Mouse (Mus musculus) layer of hippocampus, adult 8-10 months (tissue): ENCODE measurements around the gene Rsg1. TPM values are rescaled to one million over a fixed set of nuclear protein-coding genes. Genes with fewer than 3 reads are reported as not detected.
A peak's percentile ranks its signal among the peaks of the same experiment; 100 is the strongest.

Experiments
- DNase-seq, 2 experiments: peaks; one replicate each; pipeline ENCODE4 v3.0.0; 2022; ENCODE audit warnings: low spot score in 2 of 2
- total RNA-seq, 4 experiments: library from RNA; stranded (reverse); gene quantifications; 2 replicates each; pipeline ENCODE4 v1.2.4; 2022

Rsg1 gene
- total RNA-seq: 1 to 10 TPM; 2.8 to 5.2 (median 3.4) TPM

DNA sequence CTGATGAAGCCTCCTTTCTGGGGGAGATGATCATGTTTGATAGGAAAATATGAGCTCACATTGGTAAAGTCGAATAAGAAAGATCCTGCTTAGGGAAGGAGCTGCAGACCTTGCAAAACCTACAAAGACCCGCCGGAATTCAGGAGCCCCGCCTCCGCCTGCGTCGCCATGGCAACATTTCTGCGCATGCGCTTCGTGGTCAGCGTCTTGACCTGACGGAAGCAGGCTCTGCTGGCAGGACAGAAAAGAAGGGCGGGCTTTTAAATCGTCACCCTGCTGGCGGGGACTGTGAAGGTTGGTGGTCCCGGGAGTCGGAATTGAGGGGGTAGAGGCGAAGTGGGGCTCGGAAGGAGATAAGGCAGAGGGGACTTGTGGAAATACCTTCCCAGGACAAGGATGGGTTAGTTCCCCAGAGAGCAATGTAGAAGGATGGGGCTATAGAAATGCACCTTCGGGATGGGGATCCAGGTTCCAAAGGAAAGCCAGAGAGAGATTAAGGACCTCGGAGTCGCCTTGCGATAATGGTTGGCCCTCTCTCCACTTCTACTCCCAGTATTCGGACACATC, at the start of gene Rsg1:
Gene Rsg1, plus strand, starts transcription at position 187 of the 567 bp plus-strand sequence.
- DNase-seq: peak; percentile 89 to 94

DNA sequence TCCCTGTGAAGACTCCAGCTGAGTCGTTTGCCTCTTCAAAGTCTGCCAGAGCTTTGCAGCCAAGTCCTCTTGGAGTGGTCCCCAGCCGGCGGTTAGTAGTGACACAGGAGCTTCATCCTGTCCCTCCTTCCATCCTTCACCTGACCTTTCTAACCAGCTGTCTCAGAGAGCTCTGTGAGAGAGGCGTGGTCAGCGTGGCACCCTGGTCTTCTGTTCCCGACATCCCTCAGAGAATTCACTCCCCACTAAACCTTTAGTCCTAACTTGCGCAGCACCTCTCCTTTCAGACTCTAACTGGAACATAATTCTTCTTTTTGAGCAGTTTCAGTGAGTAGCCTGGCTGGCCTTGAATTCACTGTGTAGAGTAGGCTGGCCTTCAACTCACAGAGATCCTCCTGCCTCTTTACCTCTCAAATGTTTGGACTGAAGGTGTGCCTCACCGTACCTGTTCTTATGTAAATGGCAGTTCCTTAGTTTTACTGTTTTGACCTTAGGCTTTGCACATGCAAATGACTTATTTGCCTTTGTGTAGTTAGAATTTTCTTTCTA, 47.9 kb upstream of the Rsg1 start:
- DNase-seq: no peak

DNA sequence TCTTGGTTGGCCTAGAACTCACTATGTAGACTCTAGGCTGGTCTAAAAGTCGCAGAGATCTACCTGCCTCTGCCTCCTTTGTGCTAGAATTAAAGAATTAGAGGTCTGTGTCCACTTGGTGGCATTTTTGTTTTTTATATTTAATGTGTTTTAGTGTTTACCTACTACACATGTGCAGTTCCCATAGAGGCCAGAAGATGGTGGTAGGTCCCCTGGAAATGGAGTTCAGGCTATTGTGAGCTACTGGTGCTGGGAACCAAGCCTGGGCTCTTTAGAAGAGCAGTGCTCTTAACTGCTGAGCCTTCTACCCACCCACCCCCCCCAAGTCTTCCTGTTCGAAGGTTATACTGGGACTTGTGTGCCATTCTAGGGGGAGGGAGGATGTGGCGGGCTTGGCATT, 46.6 kb upstream of the Rsg1 start:
- no peak for DNase-seq

DNA sequence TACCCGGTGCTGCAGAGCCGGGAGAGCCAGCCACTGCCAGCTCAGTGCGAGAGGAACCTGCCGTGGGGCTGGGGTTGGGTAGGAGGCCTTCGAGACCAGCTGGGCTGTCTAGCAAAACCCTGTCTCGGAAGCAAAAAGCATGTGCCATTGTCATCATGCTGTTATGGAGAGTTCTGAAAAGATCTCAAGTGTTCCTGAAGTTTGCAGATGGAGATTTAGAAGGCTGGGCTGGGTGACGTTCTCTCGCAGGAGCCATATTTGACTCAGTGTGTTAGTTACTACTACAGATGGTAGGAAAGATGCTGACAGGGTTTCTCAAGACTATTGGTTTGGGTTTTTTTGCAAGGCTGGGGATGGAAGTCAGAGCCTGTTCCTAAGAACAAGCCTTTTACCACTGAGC, 41.6 kb upstream of the Rsg1 start:
- peak; percentile 24 to 43 for DNase-seq

DNA sequence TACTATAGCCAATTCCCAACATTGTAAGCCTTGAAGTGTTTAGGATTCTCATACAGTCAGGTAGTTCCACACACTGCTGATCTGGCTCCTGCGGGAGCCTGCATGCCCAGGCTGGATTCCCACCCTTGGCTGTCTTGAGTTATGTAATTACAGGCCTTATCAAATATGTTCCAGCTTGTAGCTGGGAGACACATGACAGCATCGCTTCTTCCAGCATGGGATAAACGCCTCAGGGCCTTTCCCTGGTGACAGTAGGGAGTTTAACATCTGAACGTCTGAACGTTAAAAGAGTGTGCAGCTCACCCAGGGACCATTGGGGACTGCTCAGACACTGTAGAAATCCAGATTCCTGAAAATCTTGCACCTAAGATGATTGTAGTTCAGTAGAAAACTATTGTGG, 38.0 kb upstream of the Rsg1 start:
- DNase-seq: no peak

DNA sequence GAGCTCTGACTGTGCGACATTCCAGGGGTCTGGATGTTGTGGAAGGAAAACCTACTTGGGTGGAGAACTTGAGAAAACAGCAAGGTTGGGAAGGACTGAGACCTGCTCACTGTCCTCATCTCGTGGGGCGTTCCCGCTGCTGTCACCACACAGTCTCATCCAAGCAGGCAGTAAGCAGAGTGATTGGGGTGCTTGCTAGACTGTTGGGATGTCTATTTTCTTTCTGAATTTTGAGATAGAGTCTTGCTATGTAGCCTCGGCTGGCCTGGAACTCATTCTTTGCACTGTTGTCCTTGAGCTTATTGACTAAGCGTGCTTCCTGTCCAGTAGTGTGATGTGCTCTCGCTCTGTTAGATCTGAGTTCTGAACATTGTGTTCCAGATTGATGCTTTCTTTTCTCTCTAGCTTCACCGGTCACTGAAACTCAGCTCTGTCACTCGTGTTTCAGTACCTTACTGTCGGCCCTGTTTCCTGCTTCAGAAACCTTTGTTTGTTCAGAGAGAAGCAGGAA, 37.4 kb upstream of the Rsg1 start:
- no peak for DNase-seq

DNA sequence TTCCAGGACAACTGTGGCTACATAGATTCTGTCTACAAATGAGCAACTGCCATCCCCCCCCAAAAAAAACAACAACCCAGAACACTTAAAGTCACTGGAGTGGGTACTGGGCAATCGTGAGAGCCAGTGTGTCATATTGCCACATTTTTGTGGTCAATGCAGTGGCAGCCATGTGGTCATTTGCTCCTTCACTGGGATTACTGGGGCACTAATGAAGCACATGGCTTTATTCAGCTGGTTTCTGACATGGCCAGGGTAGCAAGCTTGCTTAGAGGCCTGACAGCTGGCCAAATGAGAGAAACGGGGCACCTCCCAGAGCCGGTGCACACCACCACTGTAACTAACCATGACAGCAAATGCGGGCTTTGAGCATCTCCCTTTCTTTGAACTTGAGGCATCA, 35.3 kb upstream of the Rsg1 start:
- no peak for DNase-seq

DNA sequence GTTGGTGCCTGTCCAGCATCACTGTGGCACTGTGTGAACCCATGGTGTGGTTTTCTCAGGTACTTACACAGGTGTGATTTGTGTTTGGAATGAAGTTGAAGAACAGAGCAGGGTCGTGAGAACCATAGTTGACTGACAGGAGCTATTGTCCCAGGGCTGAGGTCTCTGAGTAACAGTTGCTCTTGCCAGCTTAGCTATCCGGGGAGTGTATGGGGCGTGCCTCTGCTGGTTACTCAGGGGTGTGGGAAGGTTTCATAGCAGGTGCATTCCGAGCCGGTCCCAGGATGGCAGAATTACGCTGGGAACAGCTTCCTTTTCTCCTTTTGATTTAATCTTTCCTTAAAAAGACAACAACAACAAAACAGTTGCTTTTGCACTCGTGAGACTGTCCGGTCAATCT, 32.9 kb upstream of the Rsg1 start:
- DNase-seq: no peak

DNA sequence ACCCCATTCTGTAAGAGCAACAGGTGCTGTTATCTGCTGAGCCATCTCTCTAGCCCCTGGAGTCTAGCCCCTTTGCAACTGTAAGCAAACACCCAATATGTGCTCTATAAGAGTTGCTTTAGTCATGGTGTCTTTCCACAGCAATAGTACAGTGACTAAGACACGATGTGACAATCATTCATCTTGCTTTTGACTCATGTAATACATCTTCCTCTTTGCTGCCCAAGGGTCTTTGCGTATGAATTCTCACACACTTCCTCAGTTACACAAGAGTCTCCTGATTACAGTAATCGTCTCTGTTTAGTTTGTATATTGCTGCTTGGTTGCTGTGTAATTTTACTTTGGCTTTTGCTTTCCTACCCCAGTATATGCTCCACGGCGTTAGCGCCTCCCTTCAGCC, 31.8 kb upstream of the Rsg1 start:
- no peak for DNase-seq

DNA sequence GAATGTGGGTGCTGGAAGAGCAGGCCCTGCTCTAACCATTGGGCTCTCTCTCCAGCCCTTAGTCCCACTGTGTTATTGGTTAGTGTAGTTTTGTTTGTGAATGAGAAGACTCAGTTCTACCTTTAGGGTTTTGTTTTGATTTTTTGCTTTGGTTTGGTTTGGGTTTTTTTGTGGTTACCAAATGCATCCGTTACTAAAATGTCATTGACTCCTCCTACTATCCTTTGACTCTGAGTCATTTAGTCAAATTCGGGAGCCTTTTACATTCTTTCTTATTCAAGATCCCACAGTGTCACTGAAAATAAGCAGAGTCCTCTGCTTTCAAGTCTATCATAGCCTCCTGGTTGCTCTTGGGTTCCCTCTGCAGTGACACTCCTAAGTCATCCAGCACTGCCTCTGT, 29.8 kb upstream of the Rsg1 start:
- no peak for DNase-seq

DNA sequence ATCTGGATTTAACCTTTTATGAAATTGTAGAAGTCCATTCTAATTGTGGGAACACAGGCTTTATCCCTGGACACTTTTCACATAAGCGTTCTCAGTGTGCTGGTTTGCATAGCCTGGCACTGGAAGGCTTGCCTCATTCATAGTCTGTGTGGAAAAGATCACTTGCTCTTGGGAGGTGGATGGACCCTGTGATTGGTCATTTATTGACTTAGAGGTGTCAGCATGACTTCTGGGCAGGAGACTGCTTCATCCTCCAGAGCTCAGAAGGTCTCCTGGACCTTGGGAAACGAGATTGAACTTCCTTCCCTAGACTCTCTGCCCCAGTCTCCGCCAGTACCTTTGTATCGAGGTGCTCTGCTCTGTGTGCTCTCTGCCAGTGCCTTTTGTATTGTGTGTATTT, 29.3 kb upstream of the Rsg1 start:
- DNase-seq: no peak

DNA sequence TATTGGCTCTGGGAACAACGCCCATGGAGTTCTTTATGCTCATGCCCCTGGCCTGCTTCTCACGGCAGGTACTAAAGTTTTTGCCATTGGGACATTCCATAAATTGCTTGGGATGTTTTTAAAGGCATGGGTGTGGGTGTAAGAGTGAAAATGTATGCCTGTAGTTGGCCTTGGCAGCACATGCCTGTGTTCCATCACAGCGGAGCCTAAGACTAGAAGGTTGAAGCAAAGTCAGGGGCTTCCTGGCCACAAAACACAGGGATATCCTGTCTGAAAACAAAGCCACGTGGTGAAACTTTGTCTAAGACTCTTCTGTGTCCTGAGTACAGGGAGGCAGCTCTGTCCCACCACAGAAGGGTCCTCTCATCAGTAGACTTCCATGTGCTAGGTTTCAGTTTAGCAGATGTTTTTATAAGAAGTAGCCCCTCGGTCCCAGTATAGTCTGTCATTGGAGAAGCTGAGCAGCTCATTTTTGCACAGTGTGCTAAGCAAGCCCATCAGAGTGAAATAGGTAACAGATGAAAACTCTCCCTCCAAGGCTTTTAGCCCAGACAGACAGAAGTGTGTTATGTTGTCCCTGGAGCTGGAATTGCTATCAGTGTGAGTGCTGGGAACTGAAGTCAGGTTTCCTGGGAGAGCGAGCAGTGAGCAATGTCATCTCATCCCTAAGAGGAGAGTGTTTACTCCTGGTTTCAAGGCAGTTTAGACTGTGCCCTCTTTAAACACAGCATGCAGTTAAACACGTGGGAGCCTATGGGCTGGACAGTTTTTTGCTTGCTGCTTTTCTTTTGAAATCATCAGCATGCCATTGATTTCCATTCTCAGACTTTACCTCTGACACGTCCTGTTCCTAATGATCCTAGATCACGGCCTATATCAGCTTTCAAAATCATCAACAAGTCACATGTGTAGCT, 26.6 kb upstream of the Rsg1 start:
- DNase-seq: no peak

DNA sequence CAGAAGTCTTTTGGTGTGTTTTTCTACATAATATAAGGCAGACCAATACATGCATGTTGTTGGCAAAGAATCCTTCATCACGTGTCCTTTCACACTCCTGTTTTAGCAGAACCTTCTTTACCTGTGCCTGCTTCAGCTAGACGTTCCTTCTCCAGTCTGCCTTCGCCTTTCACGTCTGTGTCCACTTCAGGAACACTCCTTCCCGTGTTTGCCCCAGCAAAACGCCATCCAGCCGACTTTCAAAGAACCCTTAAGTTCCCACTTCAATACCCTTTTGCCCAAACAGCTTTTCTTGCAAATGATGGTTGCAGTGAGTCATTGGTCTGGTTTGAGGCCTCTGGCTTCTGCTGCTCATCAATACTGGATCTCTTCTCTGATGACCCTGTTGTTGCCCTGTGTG, 22.5 kb upstream of the Rsg1 start:
- DNase-seq: no peak

DNA sequence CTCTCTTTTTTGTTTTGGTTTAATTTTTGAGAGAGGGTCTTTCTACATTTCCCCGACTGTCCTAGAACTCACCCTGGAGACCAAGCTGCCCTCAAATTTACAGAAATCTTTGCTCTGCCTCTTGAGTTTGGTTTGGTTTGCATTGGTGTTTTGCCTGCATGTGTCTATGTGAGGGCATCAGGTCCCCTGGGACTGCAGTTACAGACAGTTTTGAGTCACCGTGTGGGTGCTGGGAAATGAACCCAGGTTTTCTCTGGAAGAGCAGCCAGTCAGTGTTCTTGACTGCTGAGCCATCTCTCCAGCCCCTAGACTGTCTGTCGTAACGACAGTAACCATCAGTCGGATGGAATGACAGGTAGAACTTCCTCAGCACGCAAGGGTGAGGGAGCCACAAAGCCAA, 19.2 kb upstream of the Rsg1 start:
- no peak for DNase-seq

DNA sequence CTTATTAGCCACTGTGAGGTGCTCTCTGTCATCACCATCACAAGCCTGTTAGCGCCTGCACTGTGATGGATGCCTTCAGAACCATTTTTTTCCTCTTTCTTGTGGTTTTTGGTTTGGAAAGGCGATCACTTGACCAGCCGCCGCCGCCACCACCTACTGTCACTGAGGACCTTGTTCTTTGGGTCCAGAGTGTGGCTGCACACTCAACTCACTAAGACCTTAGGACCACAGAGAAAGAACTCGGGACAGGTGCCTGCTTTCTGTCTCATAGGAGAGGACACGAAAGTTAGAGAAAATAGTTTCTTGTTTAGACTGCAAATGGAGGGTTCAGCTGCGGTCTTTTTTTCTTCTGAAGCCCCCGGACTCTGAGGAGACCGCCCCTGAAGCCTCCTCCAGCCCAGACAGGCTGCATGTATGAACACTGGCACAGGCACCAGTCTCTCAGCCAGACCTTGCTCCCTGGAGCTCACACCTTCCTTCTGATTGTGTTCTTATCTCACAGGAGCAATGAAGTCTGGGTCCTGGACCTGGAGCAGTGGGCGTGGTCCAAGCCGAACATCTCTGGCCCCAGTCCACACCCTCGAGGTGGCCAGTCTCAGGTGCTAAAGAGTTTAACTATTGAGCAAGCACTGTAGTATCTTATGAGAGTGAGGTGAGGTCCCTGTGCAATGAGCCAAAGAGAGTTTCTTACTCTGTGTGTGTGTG, 16.6 kb upstream of the Rsg1 start:
- DNase-seq: no peak

DNA sequence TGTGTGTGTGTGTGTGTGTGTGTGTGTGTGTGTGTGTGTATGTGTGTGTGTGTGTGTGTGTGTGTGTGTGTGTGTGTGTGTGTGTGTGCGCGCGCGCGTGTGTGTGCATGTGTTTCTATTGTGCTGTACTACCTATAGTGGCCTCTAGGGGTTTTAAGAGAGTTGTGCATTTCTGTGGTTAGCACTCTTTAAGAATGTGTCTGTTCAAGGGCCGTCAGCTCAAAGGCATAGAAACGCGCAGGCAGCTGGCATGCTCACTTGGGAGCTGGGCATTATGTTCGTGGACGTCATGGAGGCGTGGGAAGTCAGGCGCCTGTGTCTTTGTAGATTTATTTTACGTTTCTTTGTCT, 16.1 kb upstream of the Rsg1 start:
- DNase-seq: no peak

DNA sequence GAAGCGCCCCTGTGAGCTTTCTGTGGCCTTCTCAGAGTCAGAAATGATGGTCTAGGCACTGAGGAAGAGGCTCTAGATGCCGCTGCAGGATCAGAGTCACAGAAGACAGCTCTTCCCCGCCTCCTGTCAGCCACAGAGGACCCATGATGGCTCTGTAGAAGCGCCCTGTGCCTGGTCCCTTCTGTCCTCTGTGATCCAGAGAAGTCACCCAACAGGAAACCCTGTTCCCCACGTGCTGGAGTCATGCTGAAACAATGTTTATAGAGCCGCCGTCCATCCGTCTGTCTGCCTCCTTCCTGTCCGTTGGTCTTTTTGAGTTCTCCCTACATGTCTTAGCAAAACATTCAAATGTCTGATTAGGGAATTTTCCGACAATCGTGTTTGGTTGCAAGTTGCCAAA, 12.8 kb upstream of the Rsg1 start:
- DNase-seq: no peak

DNA sequence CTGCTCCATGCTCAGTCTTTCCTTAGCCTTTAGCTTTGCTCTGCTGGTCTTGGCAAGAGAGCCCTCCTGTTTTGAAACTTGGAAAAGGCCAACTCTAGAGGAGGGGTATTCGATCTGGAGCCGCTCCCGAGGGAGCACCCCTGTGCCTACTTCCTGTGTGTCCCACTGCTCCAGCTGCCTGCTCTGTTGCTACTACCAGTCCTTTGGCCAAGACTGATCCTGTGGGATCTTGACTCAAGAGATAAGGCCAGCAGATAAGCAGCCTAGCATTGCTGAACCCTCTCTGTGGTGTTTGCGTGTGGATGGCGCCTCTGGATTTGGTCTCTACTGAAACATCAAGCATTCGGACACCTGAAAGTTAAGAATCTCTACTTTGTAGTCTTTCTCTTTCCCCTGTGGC, 11.6 kb upstream of the Rsg1 start:
- no peak for DNase-seq

DNA sequence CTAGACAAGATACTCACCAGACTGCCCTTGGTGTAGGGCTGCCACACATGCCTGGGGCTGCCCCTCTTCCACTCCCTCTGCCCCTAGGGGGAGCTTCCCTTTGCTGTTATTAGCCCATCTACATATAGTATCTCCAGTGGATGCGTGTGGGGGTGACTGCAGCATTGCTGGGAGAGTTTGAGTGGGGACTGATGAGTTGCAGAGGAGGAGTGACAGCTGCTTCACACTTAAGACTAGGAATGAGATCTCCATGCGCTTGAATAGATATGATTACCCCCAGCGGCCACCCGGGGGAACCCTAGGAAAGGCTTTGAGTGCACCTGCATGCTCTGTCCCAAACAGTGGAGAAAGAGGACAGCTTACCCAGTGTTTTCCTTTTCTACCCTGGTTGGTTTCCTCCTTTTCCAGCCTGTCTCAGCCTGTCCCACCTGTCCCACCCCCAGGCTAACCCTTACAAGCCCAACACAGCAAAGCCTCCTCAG, 9.1 kb upstream of the Rsg1 start:
- DNase-seq: no peak

DNA sequence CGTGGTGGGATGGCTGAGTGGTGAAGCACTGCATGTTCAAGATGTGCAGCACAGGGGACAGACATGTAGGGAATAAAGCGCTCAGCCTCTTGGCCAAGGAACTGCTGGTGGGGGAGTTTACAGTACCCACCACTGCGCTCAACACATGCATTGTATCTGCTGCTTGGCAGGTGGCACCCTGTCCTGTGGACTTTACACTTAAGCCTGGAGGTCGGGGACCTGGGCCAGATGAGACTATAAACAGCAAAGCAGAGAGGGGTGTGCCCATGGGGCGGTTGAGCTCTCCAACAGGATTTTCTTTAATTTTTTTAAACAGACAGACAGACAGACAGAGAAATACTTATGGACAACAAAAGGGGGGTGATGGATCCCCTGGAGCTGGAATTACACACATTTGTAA, 6.7 kb upstream of the Rsg1 start:
- DNase-seq: no peak

DNA sequence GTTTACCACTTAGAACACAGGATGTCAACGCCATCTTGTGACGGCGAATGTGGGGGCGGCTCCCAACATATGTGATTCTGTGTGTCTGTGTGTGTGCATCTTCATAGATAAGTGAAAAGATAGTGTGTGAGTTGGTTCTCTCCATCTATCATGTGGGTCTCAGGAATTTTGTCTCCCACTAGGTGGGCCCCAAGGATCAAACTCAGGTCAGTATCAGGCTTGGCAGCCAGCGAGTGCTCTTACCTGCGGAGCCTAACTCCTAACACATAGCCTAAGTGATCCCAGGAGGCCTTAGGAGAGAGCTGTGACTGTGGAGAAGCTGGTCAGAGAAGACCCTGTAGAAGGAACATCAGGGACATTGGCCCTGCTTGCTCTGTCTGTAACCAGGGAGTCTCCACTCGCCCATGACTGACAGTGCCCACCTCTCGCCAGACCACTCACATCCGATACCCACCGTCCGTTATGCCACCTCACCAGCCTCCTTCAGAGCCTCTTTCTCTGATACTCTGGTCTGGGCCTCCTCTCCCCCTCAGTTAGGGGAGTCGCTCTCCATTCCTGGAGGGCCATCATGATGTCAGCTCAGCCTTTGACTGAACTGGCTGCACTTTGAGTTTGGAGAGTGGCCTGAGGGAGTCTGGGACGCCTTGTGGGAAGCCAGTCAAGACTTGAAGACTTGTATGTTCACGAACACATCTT, 3.1 kb upstream of the Rsg1 start:
- no peak for DNase-seq
